Mouse (Mus musculus) ES-Bruce4 (cell line): ENCODE results near the gene Nrip3. TPM values are rescaled to one million over a fixed set of nuclear protein-coding genes. Genes with fewer than 3 reads are reported as not detected.

Source experiments
- H3K27ac ChIP-seq: 2 replicates; pipeline ENCODE4 v1.5.1; 2012; ENCODE audit warnings: low read length, inconsistent platforms; ENCODE audit not compliant: insufficient read depth
- H3K27me3 ChIP-seq: 2 replicates; pipeline ENCODE4 v1.6.1; 2012; ENCODE audit warnings: mild to moderate bottlenecking, low read length, inconsistent platforms; ENCODE audit not compliant: control insufficient read depth, poor library complexity, insufficient read depth, severe bottlenecking
- H3K36me3 ChIP-seq: 2 replicates; pipeline ENCODE4 v1.6.1; 2012; ENCODE audit warnings: inconsistent platforms, mild to moderate bottlenecking, low read length, moderate library complexity; ENCODE audit not compliant: control insufficient read depth, poor library complexity, insufficient read depth, severe bottlenecking
- H3K4me1 ChIP-seq: one replicate; pipeline ENCODE4 v1.8.1; 2011; ENCODE audit warnings: low read length; ENCODE audit not compliant: control insufficient read depth, insufficient read depth
- H3K4me3 ChIP-seq: 2 replicates; pipeline ENCODE4 v1.5.1; 2011; ENCODE audit warnings: low read depth, mild to moderate bottlenecking, low read length
- H3K9ac ChIP-seq: 2 replicates; pipeline ENCODE4 v1.6.1; 2012; ENCODE audit warnings: low read depth, mild to moderate bottlenecking, inconsistent platforms; ENCODE audit not compliant: poor library complexity, severe bottlenecking
- H3K9me3 ChIP-seq: replicated peaks from 2 replicates; pipeline ENCODE4 v1.6.1; 2012; ENCODE audit warnings: mild to moderate bottlenecking, low read length, inconsistent platforms; ENCODE audit not compliant: control insufficient read depth, poor library complexity, insufficient read depth, severe bottlenecking
- CTCF ChIP-seq: IDR thresholded peaks from one replicate; pipeline ENCODE4 v1.8.1; 2011; ENCODE audit warnings: low read depth, low read length
- EP300 ChIP-seq: IDR thresholded peaks from 2 replicates; pipeline ENCODE4 v1.6.1; 2011; ENCODE audit warnings: low read depth, low read length; ENCODE audit not compliant: insufficient read depth
- POLR2A ChIP-seq: IDR thresholded peaks from one replicate; pipeline ENCODE4 v1.8.1; 2011; ENCODE audit warnings: low read length; ENCODE audit not compliant: insufficient read depth
- polyA plus RNA-seq: library from polyadenylated mRNA; stranded (reverse); fragments of >200 nt; gene quantifications from 2 replicates; pipeline ENCODE4 v1.2.4, GENCODE M21; 2011; ENCODE audit warnings: low read depth; ENCODE audit not compliant: missing spikeins, insufficient read depth, insufficient read length

Gene Nrip3
- polyA plus RNA-seq, 1 experiment, result 1.6 TPM

DNA sequence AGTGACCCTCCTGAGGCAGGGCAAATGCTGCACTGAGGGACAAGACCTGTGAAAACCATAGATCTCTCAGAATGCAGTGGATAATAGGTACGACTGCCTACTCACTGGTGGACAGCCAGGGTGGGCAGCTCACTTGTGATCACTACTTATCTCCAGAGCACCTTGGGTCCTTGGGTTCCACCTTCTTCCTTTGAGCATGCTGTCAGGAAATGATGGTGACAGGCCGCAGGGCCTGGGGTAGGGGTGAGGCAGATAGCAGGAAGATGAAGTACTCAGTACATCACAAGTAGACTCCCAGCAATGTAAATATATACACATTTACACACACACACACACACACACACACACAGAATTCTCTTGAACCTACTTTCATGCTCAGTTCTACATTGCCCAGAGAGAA lies 6.0 kb upstream of the Nrip3 start:
- H3K27ac ChIP-seq, result no peak overlapping the region
- H3K4me1 ChIP-seq, result no peaks in the 10 kb centered on the region
- no peak for TF ChIP-seq POLR2A
- TF ChIP-seq CTCF, result no peak
- no peak for TF ChIP-seq EP300
- H3K27me3 ChIP-seq, result no peaks in the 10 kb centered on the region
- no peak overlapping the region for H3K9ac ChIP-seq
- H3K4me3 ChIP-seq, result no peak overlapping the region
- no peaks in the 10 kb centered on the region for H3K9me3 ChIP-seq
- no peaks in the 10 kb centered on the region for H3K36me3 ChIP-seq

DNA sequence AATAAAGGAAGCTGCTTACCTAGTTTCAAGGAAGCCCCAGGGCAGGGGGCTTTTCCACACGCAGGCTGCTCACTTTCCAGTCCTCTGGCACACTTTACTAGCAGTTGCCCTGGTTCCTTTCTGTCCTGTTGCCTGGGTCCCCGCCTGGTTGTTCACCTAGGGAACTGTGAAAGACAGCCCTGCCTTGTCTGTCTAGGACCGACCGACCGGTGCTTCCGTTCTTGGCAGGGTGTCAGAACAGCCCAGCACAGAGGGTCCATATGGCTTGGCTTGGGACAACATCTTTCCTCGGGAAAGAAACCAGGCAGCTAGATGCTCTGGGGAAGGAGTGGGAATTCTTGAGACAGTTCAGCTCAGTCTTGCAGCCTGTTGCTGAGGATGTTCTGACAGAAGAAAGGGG lies 1.5 kb upstream of the Nrip3 start:
- H3K27ac ChIP-seq, result no peak overlapping the region
- no peak overlapping the region for H3K4me3 ChIP-seq
- TF ChIP-seq POLR2A (no peak), CTCF (no peak), EP300 (no peak)
- H3K9ac ChIP-seq, result no peak overlapping the region
- peaks cover 5% of the 10 kb centered on the region for H3K27me3 ChIP-seq
- no peaks in the 10 kb centered on the region for H3K4me1 ChIP-seq
- H3K36me3 ChIP-seq, result no peaks in the 10 kb centered on the region
- no peaks in the 10 kb centered on the region for H3K9me3 ChIP-seq

DNA sequence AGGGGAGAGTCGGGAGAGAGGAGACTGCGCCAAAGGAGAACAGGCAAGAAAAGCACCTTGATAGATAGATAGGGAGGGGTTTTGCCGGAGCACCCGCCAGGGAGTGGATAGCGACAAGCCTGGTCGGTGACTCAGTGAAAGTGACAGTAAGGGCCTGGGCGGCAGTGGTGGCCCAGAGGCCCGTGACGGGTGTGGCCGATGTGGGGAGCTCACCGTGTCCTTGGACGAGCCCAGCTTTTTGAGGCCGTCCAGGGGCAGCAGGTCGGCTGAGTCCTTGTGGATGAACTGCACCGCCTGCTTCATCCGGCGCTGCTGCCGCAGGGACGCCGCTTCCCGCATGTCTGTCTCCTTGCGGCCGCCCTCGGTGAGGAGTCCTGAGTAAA lies 747 bp downstream of the Nrip3 start:
- Histone ChIP-seq H3K4me3 (peak overlapping the region; percentile 22), H3K4me1 (no peaks in the 10 kb centered on the region), H3K36me3 (no peaks in the 10 kb centered on the region), H3K9ac (0 out of 2 replicates have a peak overlapping the region, but pooled peaks have one; percentile 16), H3K27me3 (peaks cover 5% of the 10 kb centered on the region), H3K27ac (no peak overlapping the region), H3K9me3 (no peaks in the 10 kb centered on the region)
- TF ChIP-seq EP300 (no peak), CTCF (no peak)

DNA sequence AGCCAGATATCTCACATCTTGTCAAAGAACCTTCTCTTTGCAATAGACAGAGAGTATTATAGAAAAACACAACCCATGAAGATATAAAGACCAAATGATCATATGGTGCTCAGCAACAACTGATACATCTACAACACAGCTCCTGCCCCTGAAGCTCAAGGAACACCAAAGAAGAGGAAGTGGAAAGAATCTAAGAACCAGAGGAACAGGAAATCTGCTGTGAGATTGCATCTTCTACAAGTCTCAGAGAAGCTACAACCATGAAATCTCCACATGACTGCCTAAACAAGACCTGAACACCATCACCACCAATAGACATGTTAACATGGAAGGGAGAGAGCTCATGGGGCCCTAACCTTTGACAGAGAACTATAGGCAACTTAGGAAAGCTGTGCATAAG lies 9.6 kb downstream of the Nrip3 start:
- Histone ChIP-seq H3K27ac (no peak overlapping the region), H3K27me3 (no peaks in the 10 kb centered on the region), H3K4me1 (no peaks in the 10 kb centered on the region), H3K9ac (no peak overlapping the region), H3K4me3 (no peak overlapping the region), H3K9me3 (no peaks in the 10 kb centered on the region), H3K36me3 (no peaks in the 10 kb centered on the region)
- TF ChIP-seq EP300 (no peak), POLR2A (no peak), CTCF (no peak)

DNA sequence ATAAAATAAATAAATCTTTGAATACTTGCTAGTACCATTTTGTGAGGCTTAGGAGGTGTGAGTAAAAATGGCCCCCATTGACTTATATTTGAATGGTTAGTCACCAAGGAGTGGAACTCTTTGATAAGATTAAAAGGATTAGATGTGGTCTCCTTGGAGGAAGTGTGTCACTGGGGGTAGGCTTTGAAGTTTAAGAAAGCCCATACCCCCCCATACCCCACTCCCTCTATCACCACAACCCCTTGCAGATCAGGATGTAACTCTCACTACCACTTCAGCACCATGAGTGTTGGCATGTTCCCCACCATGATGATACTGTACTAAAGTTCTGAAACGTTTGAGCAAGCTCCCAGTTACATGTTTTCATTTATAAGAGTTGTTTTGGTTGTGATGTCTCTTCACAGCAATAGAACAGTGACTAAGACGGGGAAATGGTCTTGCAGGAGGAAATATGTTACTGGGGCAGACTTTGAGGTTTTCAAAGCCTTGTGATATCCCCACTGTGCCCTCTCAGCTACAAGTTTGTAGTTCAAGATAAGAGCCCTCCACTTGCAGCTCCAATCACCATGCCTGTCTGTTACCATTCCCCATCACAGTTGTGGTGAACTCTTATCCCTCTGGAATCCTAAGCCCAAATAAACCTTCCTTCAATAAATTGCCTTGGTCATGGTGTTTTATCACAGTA lies 13.0 kb downstream of the Nrip3 start:
- no peaks in the 10 kb centered on the region for H3K4me1 ChIP-seq
- H3K27me3 ChIP-seq, result no peaks in the 10 kb centered on the region
- no peak overlapping the region for H3K4me3 ChIP-seq
- no peak for TF ChIP-seq EP300
- no peak for TF ChIP-seq POLR2A
- no peak for TF ChIP-seq CTCF
- H3K9ac ChIP-seq, result no peak overlapping the region
- H3K9me3 ChIP-seq, result no peaks in the 10 kb centered on the region
- H3K36me3 ChIP-seq, result no peaks in the 10 kb centered on the region
- H3K27ac ChIP-seq, result no peak overlapping the region

DNA sequence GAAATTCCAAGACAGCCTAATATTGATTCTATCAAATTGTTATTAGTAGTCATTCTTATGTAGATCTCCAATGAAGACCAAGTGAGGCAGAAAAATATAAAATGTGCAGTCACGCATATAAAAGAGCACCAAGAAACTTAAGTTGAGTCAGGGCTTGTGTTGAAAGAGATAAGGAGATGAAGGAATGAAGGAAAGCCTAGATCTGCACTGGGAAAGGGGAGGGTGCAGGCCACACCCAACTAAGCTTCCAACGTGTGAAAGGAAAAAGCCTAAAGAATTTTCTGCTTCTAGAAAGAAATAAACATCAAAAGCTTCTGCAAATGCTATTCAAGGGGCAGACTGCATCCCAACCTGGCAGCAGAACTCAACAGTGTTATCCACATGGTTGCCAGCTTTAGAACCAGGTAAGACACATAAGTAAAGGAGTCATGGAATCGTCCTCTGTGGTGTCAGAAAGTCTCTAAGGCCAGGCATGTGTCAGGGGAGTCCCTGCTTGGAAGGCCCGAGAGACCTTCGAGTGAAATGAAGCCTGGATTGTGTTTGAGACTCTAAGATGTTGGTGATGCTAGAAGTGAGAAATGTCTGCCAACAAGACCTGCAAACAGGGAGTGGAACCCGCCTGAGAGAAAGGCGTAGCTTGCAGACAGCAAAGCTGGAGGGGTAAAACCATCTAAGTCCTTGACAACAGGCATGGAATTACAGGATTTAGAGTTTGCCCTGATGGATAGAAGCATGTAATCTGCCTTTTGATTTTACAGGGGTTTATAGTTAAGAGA lies 14.1 kb downstream of the Nrip3 start:
- Histone ChIP-seq H3K4me3 (no peak overlapping the region), H3K9me3 (no peaks in the 10 kb centered on the region), H3K9ac (no peak overlapping the region), H3K27ac (no peak overlapping the region), H3K36me3 (no peaks in the 10 kb centered on the region), H3K4me1 (no peaks in the 10 kb centered on the region), H3K27me3 (no peaks in the 10 kb centered on the region)
- TF ChIP-seq CTCF, result no peak
- no peak for TF ChIP-seq EP300
- TF ChIP-seq POLR2A, result no peak
